Mouse (Mus musculus) hindbrain, embryonic 12.5 days (tissue): ENCODE results near the gene Rab5c. TPM values are rescaled to one million over a fixed set of nuclear protein-coding genes. Genes with fewer than 3 reads are reported as not detected.

Experiments
- ATAC-seq: fragments of 200-750 bp; cut with Nextera tagmentation; 2 replicates; pipeline ENCODE4 v1.8.0; 2017; ENCODE audit warnings: moderate TSS enrichment; ENCODE audit not compliant: low FRiP score
- H3K27ac ChIP-seq: fragments of 300-500 bp; sonication (generic); 2 replicates; pipeline ENCODE4 v1.5.1; 2016; ENCODE audit warnings: mild to moderate bottlenecking
- H3K27me3 ChIP-seq: fragments of 300-500 bp; sonication (generic); 2 replicates; pipeline ENCODE4 v1.6.1; 2016; ENCODE audit warnings: mild to moderate bottlenecking
- H3K36me3 ChIP-seq: fragments of 300-500 bp; sonication (generic); 2 replicates; pipeline ENCODE4 v1.6.1; 2016; ENCODE audit warnings: mild to moderate bottlenecking
- H3K4me1 ChIP-seq: fragments of 300-500 bp; sonication (generic); 2 replicates; pipeline ENCODE4 v1.6.1; 2016
- H3K4me2 ChIP-seq: fragments of 300-500 bp; sonication (generic); replicated peaks from 2 replicates; pipeline ENCODE4 v1.6.1; 2016; ENCODE audit warnings: mild to moderate bottlenecking
- H3K4me3 ChIP-seq: fragments of 300-500 bp; sonication (generic); 2 replicates; pipeline ENCODE4 v1.5.1; 2016; ENCODE audit warnings: mild to moderate bottlenecking
- H3K9ac ChIP-seq: fragments of 300-500 bp; sonication (generic); 2 replicates; pipeline ENCODE4 v1.6.1; 2016; ENCODE audit warnings: mild to moderate bottlenecking, moderate library complexity
- H3K9me3 ChIP-seq: fragments of 300-500 bp; sonication (generic); replicated peaks from 2 replicates; pipeline ENCODE4 v1.6.1; 2016; ENCODE audit warnings: mild to moderate bottlenecking
- WGBS: fragments of 180-500 bp; shearing (Covaris S2); methylation state at CpG from one replicate; pipeline ENCODE4 v1.1.7; 2016; 5-methylcytosine and 5-hydroxymethylcytosine counted together
- polyA plus RNA-seq: library from polyadenylated mRNA; unstranded; fragments of >200 nt; fragmentation: Nextera tagmentation; extraction: Ambion mirVana; gene quantifications from 2 replicates; pipeline ENCODE4 v1.2.1, GENCODE M21; 2016

Rab5c gene
- polyA plus RNA-seq, 1 experiment from 2014 or later: 19.9 TPM

DNA sequence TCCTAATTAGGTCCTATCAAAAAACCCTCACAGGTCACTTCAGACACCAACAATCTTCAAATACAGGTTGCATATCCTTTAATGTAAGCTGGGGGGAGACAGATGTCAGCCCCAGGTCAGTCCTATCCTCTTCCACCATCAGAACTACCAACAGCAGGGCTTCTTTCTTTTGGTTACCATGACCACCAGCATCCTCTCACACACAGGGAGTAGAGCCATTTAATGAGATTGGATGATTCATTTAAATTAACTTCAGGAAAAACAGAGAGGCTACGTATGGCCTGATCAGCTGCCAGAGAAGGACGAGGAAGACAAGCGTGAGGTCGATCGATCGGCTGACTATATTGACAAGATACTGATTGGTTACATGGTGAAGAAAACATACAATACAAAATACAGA lies 23.1 kb downstream of the Rab5c start:
- ATAC-seq: no peak
- Histone ChIP-seq H3K9me3 (no peaks in the 10 kb centered on the region), H3K9ac (no peak overlapping the region), H3K36me3 (peaks cover 51% of the 10 kb centered on the region), H3K27ac (no peak overlapping the region), H3K27me3 (peaks cover 5% of the 10 kb centered on the region; the same call in 1 of the 2 replicates), H3K4me1 (peaks cover 30% of the 10 kb centered on the region), H3K4me2 (no peak overlapping the region), H3K4me3 (no peak overlapping the region)
- WGBS: 86% methylated on average over 6 of the region's 6 CpGs

DNA sequence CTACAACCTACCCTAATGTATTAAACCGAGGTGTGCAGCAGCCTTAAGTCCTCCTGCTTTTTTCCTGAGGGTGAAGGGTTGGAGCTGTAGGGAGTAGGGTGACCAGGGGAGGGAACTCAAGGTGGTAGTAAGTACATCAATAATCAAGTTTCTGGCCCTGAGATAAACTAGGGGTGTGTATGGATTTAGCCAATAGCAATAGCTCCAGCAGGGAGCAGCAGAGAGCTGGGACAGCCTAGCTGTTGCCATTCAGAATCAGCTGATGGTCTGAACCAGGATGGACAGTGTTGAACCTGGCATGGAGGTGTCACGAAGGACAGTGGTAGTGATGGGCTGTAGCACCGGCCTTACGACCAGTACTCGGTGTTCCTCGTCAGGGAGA lies 23.5 kb downstream of the Rab5c start:
- Histone ChIP-seq H3K4me2 (peak overlapping the region; percentile 45; the same call in 1 of the 2 replicates), H3K9ac (no peak overlapping the region), H3K9me3 (no peaks in the 10 kb centered on the region), H3K27ac (peak overlapping the region; percentile 44; the same call in 1 of the 2 replicates), H3K36me3 (peaks cover 52% of the 10 kb centered on the region), H3K4me3 (no peak overlapping the region), H3K27me3 (peaks cover 5% of the 10 kb centered on the region; the same call in 1 of the 2 replicates), H3K4me1 (peaks cover 30% of the 10 kb centered on the region)
- ATAC-seq: no peak
- 50% methylated on average over 6 of the region's 6 CpGs for whole genome bisulfite sequencing

DNA sequence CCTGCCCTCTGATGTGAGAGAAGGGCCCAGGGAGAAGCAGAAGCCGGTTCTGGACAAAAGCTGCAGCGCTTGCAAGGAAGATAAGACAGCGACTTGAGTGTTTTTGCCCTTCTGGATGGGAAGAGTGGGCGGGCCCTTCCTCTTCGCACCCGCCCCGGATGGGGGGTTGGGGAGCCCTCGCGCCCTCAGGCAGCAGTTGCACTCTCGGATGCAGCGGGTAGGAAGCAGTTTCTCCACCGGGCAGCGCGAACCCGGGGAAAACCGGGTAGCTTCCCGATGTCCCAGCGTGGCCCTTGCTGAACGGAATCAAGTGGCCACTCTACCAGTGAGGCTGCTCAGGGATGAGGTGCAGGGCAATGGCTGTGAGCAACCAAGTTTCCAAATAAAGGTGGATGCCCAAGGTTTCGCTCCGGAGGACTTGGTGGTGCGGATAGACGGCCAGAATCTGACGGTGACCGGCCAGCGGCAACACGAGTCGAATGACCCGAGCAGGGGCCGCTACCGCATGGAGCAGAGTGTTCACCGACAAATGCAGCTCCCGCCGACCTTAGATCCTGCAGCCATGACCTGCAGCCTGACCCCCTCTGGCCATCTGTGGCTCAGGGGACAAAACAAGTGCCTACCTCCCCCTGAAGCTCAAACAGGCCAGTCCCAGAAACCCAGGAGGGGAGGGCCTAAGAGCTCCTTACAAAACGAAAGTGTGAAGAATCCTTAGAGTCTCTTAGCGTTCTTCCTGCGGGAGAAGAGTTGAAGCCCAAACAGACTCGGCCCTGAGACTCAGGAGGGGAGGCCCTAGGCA lies 24.1 kb downstream of the Rab5c start, which contains the start of gene Hspb9:
Gene Hspb9 (plus strand): TSS at position 116 of the 799 bp plus-strand sequence.
- peak within 1 kb of the TSS; percentile 12 for H3K4me3 ChIP-seq
- ATAC-seq: no peak
- H3K36me3 ChIP-seq: peaks cover 53% of the 10 kb centered on the region
- peak within 1 kb of the TSS; percentile 47 for H3K9ac ChIP-seq
- H3K4me2 ChIP-seq: peak within 1 kb of the TSS; percentile 70
- H3K27ac ChIP-seq: peak within 1 kb of the TSS; percentile 44; the same call in 1 of the 2 replicates
- WGBS: 6% methylated on average over 38 of the region's 38 CpGs
- no peaks in the 10 kb centered on the region for H3K9me3 ChIP-seq
- H3K27me3 ChIP-seq: peaks cover 5% of the 10 kb centered on the region; the same call in 1 of the 2 replicates
- peaks cover 30% of the 10 kb centered on the region for H3K4me1 ChIP-seq

DNA sequence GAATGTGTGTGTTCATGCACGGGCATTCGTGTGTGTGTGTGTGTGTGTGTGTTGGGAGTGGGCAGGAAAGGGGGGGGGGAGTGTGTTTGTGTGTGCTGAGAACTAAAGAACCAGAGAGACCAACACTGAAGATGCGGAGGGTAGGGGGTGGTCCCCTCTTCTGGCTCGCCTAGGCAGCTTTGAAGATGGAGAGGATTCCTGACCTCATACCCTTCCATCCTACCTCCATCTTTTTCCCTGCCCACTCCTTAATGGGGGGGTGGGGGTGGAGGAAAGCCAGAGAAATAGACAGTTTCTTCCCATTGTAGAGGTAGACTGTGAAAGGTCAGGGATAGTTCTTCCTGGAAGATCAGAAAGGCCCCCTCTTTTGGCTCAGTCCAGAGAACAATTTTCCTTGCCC lies 24.8 kb downstream of the Rab5c start:
- Histone ChIP-seq H3K36me3 (peaks cover 53% of the 10 kb centered on the region), H3K4me1 (peaks cover 30% of the 10 kb centered on the region), H3K27me3 (peaks cover 5% of the 10 kb centered on the region; the same call in 1 of the 2 replicates), H3K4me2 (peak overlapping the region; percentile 45), H3K9ac (peak overlapping the region; percentile 47; the same call in 1 of the 2 replicates), H3K4me3 (peak overlapping the region; percentile 12; the same call in 1 of the 2 replicates), H3K27ac (no peak overlapping the region), H3K9me3 (no peaks in the 10 kb centered on the region)
- 58% methylated on average over 4 of the region's 4 CpGs for WGBS
- no peak for ATAC-seq

DNA sequence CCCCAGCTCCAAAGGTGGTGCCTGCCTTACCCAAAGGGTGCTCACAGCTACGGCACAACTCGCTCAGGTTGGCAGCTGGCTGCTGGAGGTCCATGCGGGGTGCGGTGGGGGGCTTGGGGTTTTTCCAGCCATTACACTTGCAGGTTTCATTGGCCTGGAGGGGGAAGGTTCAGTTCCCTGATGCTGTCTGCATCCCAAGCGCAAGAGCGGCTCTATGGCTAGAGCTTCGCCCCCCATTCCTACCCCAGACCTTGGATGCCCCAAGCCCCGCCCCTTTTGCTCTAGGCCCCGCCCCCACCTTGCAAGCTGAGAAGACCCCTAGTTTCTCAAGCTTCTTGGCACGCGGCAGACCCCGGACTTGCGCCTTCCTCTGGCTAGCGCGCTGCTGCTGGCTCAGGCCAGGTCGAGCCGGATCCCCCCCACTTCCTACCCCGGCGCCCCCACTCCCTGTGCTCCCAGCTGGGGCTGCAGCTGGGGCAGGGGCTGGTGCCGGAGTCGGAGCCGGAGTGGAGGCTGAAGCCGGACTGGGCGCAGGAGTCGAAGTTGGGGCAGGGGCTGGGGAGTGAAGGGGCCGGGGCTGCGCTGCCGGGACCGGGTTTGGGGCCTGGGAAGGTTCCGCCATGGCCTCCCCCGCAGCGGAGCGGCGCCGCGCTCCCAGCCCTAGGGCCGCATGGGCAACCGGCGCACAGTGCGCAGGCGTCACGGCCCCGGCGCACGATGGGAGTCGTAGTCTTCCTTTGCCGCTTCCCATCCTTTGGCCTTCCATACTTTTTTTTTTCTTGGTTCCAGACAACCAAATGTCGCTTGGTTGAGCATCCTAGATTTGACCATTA lies 26.0 kb downstream of the Rab5c start, which contains the start of gene Kat2a:
Gene Kat2a (minus strand): TSS at position 683 of the 833 bp plus-strand sequence.
- H3K9ac ChIP-seq: peak within 1 kb of the TSS; percentile 80
- H3K9me3 ChIP-seq: no peaks in the 10 kb centered on the region
- H3K4me2 ChIP-seq: peak within 1 kb of the TSS; percentile 70
- H3K36me3 ChIP-seq: peaks cover 53% of the 10 kb centered on the region
- peak within 1 kb of the TSS; percentile 86 for H3K4me3 ChIP-seq
- ATAC-seq: peak; percentile 85
- H3K4me1 ChIP-seq: peaks cover 30% of the 10 kb centered on the region
- H3K27ac ChIP-seq: peak within 1 kb of the TSS; percentile 77
- WGBS: 2% methylated on average over 37 of the region's 48 CpGs
- H3K27me3 ChIP-seq: peaks cover 5% of the 10 kb centered on the region; the same call in 1 of the 2 replicates

DNA sequence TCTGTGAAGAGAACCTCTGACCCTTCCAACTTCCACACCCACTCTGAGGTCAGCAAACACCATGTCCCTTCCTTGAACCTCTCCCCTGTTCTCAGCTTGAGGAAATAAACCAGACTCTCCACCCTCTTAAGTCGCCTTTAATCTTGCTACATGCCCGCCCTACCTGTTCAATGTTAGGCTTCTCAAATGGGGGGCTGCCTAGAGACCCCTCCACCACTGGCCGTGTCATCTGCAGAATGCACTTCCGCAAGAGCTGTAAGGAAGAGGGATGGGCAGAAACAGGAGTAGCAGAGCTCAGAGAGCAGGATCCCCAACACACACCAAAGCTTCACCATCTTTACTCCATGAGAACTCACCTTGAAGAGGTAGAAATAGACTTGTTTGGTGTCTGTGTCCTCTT lies 27.0 kb downstream of the Rab5c start:
- H3K4me3 ChIP-seq: no peak overlapping the region
- H3K27me3 ChIP-seq: peaks cover 5% of the 10 kb centered on the region; the same call in 1 of the 2 replicates
- peaks cover 30% of the 10 kb centered on the region for H3K4me1 ChIP-seq
- H3K4me2 ChIP-seq: peak overlapping the region; percentile 70
- no peak for ATAC-seq
- H3K9ac ChIP-seq: peak overlapping the region; percentile 80; the same call in 1 of the 2 replicates
- no peak overlapping the region for H3K27ac ChIP-seq
- WGBS: 89% methylated on average over 4 of the region's 4 CpGs
- no peaks in the 10 kb centered on the region for H3K9me3 ChIP-seq
- peaks cover 52% of the 10 kb centered on the region for H3K36me3 ChIP-seq

DNA sequence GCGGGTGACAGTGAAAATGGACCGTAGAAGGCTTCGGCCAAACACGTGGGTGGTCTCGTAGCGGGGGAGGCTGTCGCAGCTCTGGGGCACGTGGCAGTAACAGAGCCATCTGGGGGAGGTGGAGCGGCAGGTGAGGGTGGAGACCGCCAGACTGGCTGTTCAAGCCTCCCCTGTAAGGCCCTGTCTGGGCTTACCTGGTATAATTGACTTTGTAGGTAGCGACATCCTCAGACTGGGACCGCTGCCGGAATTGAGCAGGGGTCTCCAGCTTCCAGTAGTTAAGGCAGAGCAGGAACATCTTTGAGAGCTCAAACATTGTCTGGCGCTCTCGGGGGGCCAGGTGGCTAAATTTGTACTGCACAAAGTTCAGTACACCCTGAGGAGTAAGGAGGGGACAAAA lies 27.5 kb downstream of the Rab5c start:
- Histone ChIP-seq H3K4me1 (peaks cover 30% of the 10 kb centered on the region), H3K4me2 (no peak overlapping the region), H3K4me3 (no peak overlapping the region), H3K36me3 (peaks cover 52% of the 10 kb centered on the region), H3K9ac (no peak overlapping the region), H3K9me3 (no peaks in the 10 kb centered on the region), H3K27ac (no peak overlapping the region), H3K27me3 (peaks cover 5% of the 10 kb centered on the region; the same call in 1 of the 2 replicates)
- WGBS: 95% methylated on average over 15 of the region's 15 CpGs
- ATAC-seq: no peak

DNA sequence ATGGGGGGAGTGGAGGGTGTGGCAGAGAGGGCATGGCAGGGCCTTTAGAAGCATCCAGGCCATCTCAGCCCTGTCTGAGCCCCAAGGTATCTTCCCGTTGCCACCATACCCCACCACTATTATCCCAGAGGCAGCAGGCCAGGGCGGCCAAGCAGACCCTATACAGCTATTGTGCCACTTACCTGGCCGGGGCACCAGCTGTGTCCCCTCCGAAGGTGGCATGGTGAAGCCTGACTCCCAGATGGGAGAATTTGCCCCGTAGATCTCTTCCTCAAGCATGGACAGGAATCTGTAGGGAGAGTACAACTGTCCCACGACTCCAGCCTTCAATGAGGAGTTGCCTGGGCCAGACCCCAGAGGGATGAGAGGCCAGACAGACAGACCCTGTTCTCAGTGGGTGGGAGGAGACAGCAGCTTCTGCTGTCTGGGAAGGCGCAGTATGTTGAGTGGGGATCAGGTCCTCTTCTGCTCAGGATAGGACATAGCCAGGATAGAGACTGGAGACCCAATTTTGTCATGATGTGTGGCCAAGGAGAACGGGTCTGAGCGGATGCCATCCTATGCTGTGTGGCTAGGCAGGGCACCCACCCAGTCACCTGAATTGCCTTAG lies 28.7 kb downstream of the Rab5c start:
- H3K4me1 ChIP-seq: peaks cover 25% of the 10 kb centered on the region

DNA sequence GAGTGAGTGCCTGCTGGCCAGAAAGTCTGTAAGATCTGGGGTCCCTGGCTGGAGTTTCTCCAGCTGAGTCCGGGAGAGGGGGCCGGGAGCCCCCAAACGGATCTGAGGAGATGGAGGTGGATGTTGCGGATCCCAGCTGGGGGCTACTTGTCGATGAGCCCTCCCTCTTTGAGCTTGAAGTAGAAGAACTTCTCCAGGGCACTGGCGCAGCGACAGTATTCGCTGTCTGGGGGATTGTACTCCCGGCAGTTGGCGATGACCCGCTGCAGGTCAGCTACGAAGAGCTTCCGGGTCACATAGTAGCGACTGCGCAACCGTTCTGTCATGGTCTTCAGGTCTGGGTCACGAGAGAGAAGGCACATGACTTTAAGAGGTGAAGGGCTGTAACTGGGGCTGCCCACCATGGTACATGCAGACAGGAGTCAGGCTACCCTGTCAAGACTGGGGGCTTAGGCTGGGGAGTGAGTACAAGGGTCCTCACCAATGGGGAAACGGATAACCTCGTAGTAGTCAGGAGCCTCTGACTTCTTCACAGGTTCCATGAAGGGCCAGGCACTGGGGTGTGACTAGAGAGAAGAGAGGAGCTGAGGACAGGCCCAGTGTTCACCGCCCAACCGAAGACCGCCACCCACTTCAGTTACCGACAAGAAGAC lies 32.8 kb downstream of the Rab5c start:
- WGBS: 92% methylated on average over 23 of the region's 23 CpGs

More for the DNA sequence above, 28.7 kb downstream of the Rab5c start:
- no peak overlapping the region for H3K4me2 ChIP-seq
- WGBS: 92% methylated on average over 9 of the region's 9 CpGs
- no peak overlapping the region for H3K9ac ChIP-seq
- H3K27me3 ChIP-seq: peaks cover 5% of the 10 kb centered on the region; the same call in 1 of the 2 replicates
- ATAC-seq: no peak
- H3K36me3 ChIP-seq: peaks cover 62% of the 10 kb centered on the region
- H3K4me3 ChIP-seq: no peak overlapping the region
- H3K27ac ChIP-seq: no peak overlapping the region
- H3K9me3 ChIP-seq: no peaks in the 10 kb centered on the region

DNA sequence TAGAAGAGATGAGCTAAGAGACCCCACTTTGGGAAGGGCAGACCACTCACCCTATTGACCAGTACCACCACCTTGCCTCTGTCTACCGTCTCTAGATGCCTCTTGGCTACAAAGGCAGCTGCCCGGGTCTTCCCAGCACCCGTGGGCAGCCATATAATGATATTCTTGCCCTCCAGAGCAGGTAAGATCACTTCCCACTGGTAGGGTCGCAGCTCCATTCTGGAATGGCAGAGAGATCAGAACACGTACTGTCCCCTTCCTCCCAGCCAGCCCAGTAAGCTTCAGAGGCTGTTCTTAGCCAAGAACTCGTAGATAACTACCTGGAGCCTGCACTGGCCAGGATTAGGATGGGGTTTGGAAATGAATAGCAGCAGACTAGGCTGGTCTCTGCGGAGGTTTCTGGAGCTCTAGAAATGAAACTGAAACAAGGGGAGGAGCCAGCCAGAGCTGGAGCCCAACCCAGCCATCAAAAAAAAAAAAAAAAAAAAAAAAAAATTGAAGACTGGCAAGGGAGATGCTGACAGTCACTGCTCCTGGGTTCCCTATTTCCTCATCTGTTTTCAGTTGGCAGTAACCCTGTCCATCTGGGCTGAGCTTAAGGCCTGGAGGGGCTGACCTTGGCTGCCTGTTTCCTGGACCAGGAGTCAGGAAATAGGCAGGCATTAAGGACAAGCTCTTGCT lies 34.0 kb downstream of the Rab5c start, which contains the start of gene Dhx58:
Gene Dhx58 (minus strand): TSS at position 421 of the 681 bp plus-strand sequence.
- WGBS: 70% methylated on average over 7 of the region's 7 CpGs
- peaks cover 46% of the 10 kb centered on the region for H3K36me3 ChIP-seq
- no peaks in the 10 kb centered on the region for H3K9me3 ChIP-seq
- H3K9ac ChIP-seq: no peak within 1 kb of the TSS
- no peak for ATAC-seq
- peaks cover 8% of the 10 kb centered on the region; the same call in 1 of the 2 replicates for H3K4me1 ChIP-seq
- no peak within 1 kb of the TSS for H3K4me2 ChIP-seq
- peaks cover 6% of the 10 kb centered on the region; the same call in 1 of the 2 replicates for H3K27me3 ChIP-seq
- no peak within 1 kb of the TSS for H3K4me3 ChIP-seq
- no peak within 1 kb of the TSS for H3K27ac ChIP-seq

More for the DNA sequence above, 32.8 kb downstream of the Rab5c start:
- Histone ChIP-seq H3K36me3 (peaks cover 59% of the 10 kb centered on the region), H3K4me3 (no peak overlapping the region), H3K4me2 (no peak overlapping the region), H3K27me3 (peaks cover 6% of the 10 kb centered on the region; the same call in 1 of the 2 replicates), H3K27ac (no peak overlapping the region), H3K9ac (no peak overlapping the region), H3K4me1 (peaks cover 8% of the 10 kb centered on the region; the same call in 1 of the 2 replicates), H3K9me3 (no peaks in the 10 kb centered on the region)
- ATAC-seq: no peak

DNA sequence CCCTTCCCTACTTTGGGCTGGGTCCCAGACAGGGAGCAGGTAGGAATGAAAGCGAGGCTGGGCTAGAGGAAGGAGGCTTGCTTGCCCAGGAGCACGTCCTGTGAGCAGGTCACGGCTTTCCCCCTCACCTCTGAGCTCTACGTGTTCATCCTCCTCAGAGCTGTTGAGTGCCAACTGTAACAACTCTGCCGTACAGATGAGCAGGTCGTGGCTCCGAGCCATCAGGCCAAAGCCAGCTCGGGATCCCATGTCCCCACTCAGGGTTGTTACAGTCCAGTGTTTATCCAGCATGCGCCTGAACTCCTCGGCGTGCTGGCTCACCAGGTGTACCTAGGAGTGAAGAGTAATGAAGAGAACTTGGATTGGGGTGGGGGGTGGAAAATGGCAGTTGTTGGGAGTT lies 34.6 kb downstream of the Rab5c start:
- H3K27me3 ChIP-seq: peaks cover 6% of the 10 kb centered on the region; the same call in 1 of the 2 replicates
- H3K4me1 ChIP-seq: peaks cover 8% of the 10 kb centered on the region; the same call in 1 of the 2 replicates
- H3K9me3 ChIP-seq: no peaks in the 10 kb centered on the region
- H3K36me3 ChIP-seq: peaks cover 40% of the 10 kb centered on the region
- H3K27ac ChIP-seq: no peak overlapping the region
- WGBS: 68% methylated on average over 11 of the region's 11 CpGs
- ATAC-seq: no peak
- no peak overlapping the region for H3K4me2 ChIP-seq
- no peak overlapping the region for H3K4me3 ChIP-seq
- H3K9ac ChIP-seq: no peak overlapping the region
